Mouse (Mus musculus): Measurements from ENCODE around the gene Myh1. TPM values are rescaled to one million over a fixed set of nuclear protein-coding genes. Genes with fewer than 3 reads are reported as not detected.

Gene Myh1
- total RNA-seq (2015) = not detected in 2 replicates
- not detected in 2 replicates for total RNA-seq (2017)

DNA sequence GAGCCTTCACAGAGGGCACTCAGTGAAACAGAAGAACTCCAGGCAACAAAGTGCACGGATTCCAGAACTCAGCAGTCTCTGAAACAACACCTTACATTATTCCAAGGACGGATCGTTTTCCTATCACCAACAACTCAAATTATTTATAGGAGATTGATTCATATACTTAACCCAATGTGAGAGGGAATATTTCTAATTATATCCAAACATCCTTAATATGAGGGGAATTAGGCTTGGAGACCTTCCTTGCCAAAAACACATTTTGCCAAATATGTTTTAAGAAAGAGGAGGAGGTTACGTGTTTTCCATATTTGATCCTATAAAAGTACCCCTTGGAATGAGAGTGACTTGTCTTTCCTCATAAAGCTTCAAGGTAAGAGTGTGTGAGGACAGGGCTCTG is at the start of gene Myh1:
Myh1 (plus strand) TSS at position 301 of the 400 bp plus-strand sequence.
- no peak for ATAC-seq (ENCODE audit: poor library complexity, severe bottlenecking)

DNA sequence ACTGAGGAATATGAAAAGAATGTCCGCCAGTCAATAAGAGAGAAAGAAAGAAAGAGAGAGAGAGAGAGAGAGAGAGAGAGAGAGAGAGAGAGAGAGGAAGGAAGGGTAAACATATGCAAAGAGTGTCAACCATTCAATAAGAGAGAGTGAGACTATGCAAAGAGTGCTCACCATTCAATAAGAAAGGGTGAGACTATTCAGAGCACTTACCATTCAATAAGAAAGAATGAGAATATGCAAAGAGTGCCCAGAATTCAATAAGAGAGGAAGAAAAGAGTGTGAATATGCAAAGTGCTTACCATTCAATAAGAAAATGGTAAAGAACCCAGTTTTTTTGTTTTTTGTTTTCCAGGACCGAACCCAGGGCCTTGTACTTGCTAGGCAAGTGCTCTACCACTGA is 49.6 kb upstream of the Myh1 start:
- no peak for ATAC-seq (ENCODE audit: poor library complexity, severe bottlenecking)

DNA sequence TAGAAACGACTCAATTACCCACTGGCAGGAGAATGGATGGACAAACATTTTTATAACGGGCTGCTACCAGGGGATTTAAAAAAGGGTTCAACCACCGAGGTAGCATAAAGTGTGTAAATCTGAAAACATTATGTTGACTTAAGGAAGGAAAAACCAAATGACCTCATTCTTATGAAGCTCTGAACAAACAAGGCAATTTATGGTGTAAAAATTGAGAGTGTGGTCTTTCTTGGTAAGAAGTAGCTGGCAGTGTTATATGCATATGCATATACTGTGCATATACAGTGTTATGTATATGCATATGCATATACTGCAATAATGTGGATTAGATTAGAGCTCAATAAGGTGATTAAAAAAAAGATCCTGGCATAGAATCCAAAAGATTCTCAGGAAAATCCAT is 48.7 kb upstream of the Myh1 start:
- no peak for ATAC-seq (ENCODE audit: poor library complexity, severe bottlenecking)

DNA sequence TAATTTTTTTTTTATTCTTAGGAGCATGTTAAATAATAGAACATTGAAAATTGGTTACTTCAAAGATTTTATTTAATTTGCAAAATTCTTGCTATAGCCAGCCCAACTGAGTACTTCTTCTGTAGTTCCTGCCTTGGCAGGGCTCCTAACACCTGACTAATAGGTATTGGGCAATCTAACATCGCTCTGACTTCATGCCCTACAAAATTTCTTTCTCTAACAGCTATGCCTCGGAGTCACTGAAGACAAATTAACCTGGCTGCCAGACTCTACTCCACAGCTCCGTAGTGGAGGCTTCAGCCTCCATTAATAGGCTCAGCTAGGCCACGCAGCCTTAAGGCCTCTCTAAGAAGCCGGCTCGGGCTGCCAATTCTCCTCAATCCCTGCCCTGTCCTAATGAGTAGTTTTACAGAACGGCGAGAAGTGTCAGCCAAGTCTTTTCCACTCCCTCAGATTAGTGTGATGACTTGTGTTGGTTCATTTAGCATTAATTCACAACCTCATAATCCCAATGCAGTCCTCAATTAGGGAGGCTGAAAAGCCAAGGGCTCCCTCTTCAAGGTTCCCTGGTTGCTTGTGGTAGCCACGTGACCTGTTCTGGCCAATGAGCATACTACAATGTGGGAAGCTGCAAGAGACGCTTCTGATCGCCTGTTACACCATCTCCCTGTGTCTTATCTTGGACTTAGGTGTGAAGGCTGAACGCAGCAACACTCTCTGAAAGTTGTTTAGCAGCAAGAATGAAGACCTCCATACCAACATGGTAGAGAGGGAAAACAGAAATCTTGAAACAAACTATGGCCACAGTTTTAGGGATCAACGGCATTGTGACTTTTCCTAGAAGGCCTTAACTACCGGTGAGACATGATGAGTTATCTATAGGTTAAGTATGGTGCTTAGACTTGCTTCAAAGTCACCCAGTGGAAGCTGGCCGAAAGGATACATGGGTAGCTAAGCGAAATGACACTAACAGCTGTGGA is 47.9 kb upstream of the Myh1 start:
- no peak for ATAC-seq (ENCODE audit: poor library complexity, severe bottlenecking)

DNA sequence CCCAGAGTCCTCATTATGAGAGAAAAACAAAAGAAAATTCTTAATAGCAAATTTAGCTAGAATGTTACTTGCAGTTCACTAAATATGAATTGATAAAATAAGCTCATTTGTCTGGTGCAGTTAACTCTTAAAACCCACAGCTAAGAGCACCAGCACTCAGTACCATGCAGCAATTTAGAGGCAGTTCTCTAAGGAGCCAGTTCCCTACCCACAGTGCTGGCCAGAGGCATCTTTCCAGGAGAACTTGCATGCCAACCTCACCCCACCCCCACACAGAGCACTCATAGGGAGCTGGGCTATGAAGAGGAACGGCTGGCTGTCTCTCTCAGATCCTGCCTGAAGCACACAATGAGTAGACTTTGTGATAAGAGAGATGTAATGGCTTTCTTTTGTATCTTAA is 46.7 kb upstream of the Myh1 start:
- ATAC-seq (ENCODE audit: poor library complexity, severe bottlenecking) = no peak

DNA sequence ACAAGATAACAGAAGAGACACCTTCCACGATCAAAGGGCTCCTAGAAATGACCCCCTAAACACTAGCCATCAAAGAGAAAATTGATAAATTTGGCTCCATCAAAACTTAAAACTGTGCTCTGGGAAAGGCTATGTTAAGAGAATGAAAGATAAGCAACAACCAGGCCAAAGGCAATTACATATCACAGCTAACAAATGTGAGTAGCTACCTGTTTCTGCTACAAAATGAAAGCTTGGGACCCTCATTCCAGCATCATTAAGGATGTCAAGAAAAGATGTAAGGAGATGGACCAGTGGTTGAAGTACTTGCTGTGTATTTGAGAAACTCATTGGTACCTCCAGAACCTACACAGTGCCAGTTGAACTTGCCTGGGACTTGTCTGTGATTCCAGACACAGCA is 46.0 kb upstream of the Myh1 start:
- ATAC-seq (ENCODE audit: poor library complexity, severe bottlenecking) = no peak

DNA sequence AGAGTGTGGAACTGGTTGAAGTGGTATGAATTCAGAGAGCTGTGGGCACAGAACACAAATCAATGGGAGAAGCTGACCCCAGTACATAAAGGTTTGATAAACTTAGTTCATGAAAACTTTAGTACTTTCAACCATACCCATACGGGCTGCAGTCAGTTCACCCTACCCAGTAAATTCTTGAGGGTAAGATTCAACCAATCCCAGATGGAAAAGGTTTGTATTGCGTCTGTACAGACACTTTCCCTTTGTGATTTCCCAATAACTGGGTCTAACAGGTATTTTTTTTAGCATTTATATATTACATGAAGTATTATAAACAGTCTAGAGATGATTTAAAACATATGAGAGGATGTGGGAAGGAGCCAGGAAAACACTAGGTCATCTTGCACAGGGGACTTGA is 44.2 kb upstream of the Myh1 start:
- ATAC-seq (ENCODE audit: poor library complexity, severe bottlenecking) = no peak

DNA sequence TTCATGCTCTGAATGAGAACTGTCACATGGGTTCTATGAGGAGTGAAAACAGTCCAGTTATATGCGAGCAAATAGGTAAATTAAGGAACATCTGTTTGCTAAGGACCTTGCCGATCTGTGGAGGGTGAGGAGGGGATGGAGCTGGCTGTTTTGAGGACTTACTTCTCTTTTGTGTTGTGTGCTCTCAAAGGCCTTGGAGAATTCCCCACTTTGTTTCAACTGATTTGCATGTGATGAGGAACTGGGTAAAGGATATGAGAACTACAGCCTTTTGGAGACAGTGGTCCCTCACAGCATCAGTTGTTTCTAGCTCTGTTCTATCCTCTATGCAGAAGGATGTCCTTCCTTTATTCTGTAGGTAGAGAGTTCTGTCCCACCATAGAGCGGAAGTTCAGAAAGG is 39.7 kb upstream of the Myh1 start:
- no peak for ATAC-seq (ENCODE audit: poor library complexity, severe bottlenecking)

DNA sequence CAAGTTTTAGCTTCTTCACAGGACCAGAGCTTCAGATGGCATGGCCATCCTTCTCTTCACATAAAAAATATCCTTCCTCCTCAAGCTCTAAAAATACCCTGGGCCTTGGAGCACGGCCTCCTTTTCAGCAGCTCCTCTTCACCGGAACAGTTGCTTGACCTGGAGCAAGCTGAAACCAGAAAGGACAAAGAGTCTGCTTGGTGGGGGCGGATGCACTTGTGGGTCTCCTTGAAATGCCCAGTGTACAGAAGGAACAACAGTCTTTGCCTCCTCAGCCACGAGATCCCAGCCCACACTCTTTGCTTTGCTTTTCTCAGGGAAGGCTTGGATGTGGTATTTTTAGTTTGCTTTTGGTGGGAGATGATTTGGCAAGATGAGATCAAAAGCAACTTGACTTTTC is 36.2 kb upstream of the Myh1 start:
- no peak for ATAC-seq (ENCODE audit: poor library complexity, severe bottlenecking)

DNA sequence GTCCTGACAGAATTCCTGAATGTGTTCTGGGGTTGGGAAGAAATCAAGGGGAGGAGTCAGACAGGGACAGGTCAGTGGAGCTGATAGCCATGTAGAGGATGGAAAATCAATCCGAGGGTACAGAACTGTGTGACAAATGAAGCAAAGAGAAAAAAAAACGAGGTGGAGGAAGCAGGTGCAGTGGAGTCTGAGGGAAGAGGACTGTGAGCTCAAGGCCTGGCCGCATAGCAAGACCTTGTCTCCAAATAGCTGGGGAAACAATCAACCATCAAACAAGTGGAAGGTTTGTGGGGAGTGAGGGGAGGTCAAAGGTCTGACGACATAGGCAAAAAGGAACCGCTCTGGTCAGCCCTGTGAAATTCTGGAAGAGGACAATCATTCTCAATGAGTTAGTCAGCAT is 35.0 kb upstream of the Myh1 start:
- ATAC-seq (ENCODE audit: poor library complexity, severe bottlenecking) = no peak

DNA sequence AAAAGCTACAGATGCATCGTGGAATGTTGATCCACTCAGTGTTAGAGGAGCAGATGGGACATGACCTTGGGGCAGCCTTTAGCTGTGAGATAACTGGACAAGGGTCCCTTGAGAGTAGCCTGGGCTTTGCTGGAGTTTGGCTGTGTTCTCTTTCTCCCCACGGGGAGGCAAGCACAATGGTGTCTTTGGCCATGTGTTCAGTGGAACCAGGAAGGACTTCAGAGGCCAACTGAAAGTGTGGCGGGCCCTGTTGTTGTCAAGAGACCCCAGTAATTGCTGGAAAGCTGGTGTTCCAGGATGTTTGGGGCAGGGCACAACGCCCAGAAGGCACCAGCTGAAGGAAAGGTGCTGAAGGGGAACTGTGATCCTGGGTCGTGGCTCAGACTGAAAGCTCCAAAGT is 30.6 kb upstream of the Myh1 start:
- no peak for ATAC-seq (ENCODE audit: poor library complexity, severe bottlenecking)

DNA sequence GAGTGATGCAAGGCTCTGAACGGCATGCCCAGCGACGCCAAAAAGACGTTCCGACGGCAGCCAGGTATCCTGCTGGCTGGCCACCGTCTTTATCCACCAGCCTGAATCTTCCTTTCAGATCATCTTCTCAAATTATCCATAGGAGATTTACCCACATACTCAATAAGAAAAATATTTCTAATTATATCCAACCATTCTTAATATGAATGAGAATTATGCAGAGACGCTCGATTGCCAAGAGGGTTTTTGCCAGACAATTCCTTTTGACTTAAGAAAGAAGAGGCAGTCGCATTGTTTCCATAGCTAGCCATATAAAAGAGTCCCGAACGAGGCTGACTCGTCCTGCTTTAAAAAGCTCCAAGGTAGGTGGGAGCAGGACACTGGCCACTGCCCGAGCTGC is 29.1 kb upstream of the Myh1 start, which contains the start of gene Myh2:
Myh2 (plus strand) TSS at position 301 of the 400 bp plus-strand sequence.
- ATAC-seq (ENCODE audit: poor library complexity, severe bottlenecking) = no peak

DNA sequence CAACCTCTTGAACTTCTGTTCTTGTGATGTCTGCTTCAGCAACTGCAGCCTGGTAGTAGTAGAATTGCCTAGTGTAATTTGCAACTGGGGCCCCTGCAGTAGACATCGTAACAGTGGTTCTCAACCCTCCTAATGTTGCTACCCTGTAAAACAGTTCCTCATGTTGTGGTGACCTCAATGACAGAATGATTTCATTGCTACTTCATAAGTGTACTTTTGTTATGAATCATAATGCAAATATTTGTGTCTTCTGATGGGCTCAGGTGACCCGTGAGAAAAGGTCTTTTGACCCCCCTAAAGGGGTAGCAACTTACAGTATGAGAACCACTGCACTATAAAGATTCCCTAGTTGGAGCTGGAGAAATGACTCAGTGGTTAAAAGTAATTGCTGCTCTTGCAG is 27.4 kb upstream of the Myh1 start:
- ATAC-seq (ENCODE audit: poor library complexity, severe bottlenecking) = no peak

DNA sequence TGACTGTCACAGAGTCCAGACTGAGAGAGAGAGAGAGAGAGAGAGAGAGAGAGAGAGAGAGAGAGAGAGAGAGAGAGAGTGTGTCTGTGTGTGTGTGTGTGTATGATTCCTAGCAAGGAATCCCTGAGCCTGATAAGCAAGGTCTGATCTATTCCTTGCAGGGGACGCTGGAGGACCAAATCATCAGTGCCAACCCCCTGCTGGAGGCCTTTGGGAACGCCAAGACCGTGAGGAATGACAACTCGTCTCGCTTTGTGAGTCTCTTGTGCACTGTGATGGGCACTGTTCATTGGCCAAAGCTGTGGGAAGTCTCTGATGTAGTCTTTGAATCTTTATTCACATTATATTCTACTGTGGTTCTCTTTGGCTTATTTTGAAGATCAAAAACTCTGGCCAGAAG is 23.5 kb upstream of the Myh1 start:
- no peak for ATAC-seq (ENCODE audit: poor library complexity, severe bottlenecking)

DNA sequence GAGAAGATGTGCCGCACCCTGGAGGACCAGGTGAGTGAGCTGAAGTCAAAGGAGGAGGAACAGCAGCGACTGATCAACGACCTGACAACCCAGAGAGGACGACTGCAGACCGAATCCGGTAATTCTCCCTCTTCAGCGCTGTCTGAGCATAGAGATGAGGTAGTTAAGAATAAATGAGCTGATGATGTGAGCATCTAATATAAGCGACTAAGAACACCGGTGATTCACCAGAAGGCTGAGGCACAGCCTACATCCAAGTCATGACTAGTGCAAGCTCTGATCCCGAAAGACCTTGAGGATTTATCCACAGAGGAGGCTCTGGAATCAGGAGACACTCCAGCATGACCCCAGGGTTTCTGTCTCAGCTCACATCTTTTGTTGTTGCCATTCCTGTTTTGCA is 9.5 kb upstream of the Myh1 start:
- ATAC-seq (ENCODE audit: poor library complexity, severe bottlenecking) = no peak

DNA sequence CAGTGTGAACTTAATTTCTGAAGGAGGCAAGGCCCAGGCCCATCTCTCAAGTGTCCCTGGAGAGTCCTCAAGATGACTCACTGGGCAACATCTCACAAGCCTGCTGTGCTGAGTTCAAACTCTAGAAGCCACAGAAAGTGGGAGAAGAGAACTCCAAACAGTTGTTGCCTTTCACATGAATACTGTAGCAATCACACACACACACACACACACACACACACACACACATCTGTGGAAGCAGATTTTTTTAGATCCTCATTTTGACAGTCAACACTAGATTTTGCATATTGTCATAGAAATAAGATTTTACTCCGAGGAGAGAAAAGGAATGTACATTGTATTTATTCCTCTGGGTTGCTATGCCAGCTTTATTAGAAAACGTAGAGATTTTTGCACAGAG is 9.0 kb upstream of the Myh1 start:
- no peak for ATAC-seq (ENCODE audit: poor library complexity, severe bottlenecking)

DNA sequence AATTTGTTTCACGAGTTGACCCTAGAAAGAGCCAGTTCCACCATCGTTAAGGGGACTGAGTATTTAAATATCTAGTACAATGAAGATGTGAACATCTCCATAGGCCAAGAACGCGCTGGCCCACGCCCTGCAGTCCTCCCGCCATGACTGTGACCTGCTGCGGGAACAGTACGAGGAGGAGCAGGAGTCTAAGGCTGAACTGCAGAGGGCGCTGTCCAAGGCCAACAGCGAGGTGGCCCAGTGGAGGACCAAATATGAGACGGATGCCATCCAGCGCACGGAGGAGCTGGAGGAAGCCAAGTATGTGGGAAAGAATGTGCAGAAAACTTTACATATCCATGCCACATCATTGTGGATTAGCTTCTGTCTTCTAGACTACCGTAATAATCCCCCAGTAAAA is 8.4 kb upstream of the Myh1 start:
- ATAC-seq (ENCODE audit: poor library complexity, severe bottlenecking) = no peak

DNA sequence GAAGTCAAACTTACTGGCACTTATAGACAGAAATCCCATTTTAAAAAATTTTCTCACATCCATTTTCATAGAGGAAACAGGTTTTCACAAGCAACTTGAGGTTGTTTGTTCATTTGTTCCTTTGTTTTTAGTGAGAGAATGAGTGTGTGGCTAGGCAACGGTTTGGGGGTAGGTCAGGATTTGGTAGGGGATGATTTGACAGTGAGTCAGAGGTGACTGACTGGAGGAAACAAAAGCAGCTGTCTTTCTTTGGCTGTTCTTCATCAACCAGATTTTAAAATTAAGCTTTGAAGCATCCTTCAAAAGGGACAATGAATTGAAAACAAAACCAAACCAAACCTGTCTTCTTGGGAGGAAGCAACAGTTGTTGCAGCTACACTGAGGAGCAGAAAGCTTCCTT is 531 bp upstream of the Myh1 start:
- ATAC-seq (ENCODE audit: poor library complexity, severe bottlenecking) = no peak

DNA sequence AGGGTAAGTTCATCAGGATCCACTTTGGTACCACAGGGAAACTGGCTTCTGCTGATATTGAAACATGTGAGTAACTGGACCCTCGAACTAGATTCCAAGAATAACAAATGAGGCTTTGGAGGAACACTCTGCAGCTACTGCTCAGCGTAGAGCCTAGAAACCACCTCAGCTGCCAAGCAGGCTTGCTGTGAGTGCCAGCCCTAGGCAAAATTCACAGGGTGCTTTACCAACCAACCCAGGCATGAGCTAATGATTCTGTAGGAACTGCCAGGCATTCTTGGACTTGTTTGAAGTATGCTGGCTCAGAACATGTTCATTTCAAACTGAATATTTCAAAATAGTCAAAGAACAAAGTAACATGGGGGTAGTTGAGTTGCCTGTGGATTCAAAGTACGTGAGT is 4.9 kb downstream of the Myh1 start:
- no peak for ATAC-seq (ENCODE audit: poor library complexity, severe bottlenecking)

DNA sequence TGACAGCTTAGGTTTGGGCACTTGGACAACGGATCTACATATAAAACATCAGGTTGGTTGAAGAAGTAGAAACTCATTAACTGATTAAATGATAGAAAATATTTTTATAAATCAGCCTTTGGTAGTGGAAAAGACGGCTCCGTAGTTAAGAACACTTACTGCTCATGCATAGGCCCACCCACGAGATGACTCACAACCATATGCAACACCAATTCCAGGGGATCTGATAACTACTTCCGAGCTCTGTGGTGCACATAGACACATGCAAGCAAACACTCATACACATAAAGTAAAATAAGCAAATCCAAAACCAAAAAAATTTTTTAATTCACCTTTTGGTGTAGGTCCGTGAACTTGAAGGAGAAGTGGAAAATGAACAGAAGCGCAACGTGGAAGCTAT is 22.0 kb downstream of the Myh1 start:
- no peak for ATAC-seq (ENCODE audit: poor library complexity, severe bottlenecking)

DNA sequence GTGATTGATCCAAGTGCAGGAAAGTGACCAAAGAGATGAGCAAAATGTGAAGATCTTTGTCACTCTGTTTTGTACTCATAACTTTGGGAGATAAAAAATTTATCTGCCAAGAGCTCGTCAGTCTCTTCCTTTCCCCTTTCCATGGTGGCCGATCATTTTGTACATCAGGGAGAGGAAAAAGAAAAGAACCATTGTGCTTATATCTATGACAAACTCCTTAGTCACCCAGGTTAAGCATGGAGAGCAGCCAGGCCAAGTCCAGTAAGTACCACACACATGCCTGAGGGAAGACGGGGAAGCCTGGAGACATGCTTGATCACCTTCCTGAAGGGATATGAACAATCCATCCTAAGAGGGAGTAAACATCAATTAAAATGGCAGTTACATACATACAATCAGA is 24.6 kb downstream of the Myh1 start:
- no peak for ATAC-seq (ENCODE audit: poor library complexity, severe bottlenecking)

DNA sequence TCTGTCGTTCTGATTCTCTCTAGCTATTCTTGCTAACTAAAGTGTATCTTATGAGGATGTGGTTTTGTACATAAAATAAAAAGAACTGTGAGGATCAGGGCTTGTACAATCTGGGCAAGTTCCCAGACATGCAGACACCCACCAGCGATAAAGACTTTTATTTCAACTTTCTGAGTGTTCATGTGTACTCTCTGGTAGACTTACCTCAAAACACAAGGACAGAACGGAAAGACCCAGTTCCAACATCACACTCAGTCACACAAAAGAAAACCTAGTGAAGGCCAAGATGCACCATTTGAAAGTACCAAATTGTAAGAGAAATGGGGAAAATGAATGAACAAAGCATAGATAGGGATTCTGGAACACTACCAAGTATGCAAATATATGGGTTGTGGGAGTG is 28.9 kb downstream of the Myh1 start:
- ATAC-seq (ENCODE audit: poor library complexity, severe bottlenecking) = no peak

DNA sequence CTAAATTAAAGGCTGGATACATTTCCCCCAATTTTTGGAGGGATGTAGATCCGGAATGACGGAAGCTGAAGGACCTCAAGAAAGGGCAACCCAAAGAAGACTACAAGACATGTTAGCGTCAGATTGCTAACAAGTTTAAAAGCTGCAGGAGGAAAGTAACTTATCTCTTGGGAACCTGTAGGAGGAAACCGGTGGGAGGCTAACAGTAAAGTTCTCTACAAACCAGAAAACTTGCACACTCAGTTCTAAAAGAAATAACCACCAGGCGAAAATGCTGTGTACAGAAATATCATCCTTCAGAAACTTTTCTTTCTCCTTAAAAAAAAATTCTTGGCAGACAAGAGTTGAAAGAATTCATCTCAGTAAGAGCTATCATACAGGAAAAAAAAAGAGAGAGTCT is 29.3 kb downstream of the Myh1 start:
- no peak for ATAC-seq (ENCODE audit: poor library complexity, severe bottlenecking)

Measured in megakaryocyte, adult 5-6 weeks (primary cell).